Mouse (Mus musculus) limb, embryonic 15.5 days (tissue): Measurements from ENCODE around the gene Bcl7b. TPM values are rescaled to one million over a fixed set of nuclear protein-coding genes. Genes with fewer than 3 reads are reported as not detected.

Experiments
- ATAC-seq: fragments of 200-750 bp; cut with Nextera tagmentation; 2 replicates; pipeline ENCODE4 v1.8.0; 2017; ENCODE audit warnings: low read depth, moderate TSS enrichment; ENCODE audit not compliant: insufficient number of reproducible peaks, low FRiP score, low TSS enrichment
- H3K27ac ChIP-seq: fragments of 300-500 bp; sonication (generic); 2 replicates; pipeline ENCODE4 v1.5.1; 2015; ENCODE audit warnings: moderate library complexity, mild to moderate bottlenecking, inconsistent platforms
- H3K27me3 ChIP-seq: fragments of 300-500 bp; sonication (generic); 2 replicates; pipeline ENCODE4 v1.6.1; 2015; ENCODE audit warnings: inconsistent platforms
- H3K36me3 ChIP-seq: fragments of 300-500 bp; sonication (generic); 2 replicates; pipeline ENCODE4 v1.6.1; 2015; ENCODE audit warnings: inconsistent platforms
- H3K4me1 ChIP-seq: fragments of 300-500 bp; sonication (generic); 2 replicates; pipeline ENCODE4 v1.6.1; 2015; ENCODE audit warnings: inconsistent platforms
- H3K4me2 ChIP-seq: fragments of 300-500 bp; sonication (generic); 2 replicates; pipeline ENCODE4 v1.6.1; 2015; ENCODE audit warnings: mild to moderate bottlenecking, inconsistent platforms
- H3K4me3 ChIP-seq: fragments of 300-500 bp; sonication (generic); 2 replicates; pipeline ENCODE4 v1.5.1; 2015; ENCODE audit warnings: mild to moderate bottlenecking, inconsistent platforms
- H3K9ac ChIP-seq: fragments of 300-500 bp; sonication (generic); 2 replicates; pipeline ENCODE4 v1.6.1; 2015; ENCODE audit warnings: inconsistent platforms
- H3K9me3 ChIP-seq: fragments of 300-500 bp; sonication (generic); 2 replicates; pipeline ENCODE4 v1.6.1; 2016; ENCODE audit warnings: inconsistent platforms
- WGBS: fragments of 180-500 bp; shearing (Covaris S2); methylation state at CpG from one replicate; pipeline ENCODE4 v1.1.7; 2015; 5-methylcytosine and 5-hydroxymethylcytosine counted together
- polyA plus RNA-seq: library from polyadenylated mRNA; unstranded; fragments of >200 nt; fragmentation: Nextera tagmentation; extraction: Ambion mirVana; gene quantifications from 2 replicates; pipeline ENCODE4 v1.2.1, GENCODE M21; 2015

Gene Bcl7b
- polyA plus RNA-seq, 1 experiment from 2014 or later, result 47.6 TPM

- Histone ChIP-seq H3K27ac (no peak overlapping the region), H3K4me2 (no peak overlapping the region), H3K4me1 (peaks cover 11% of the 10 kb centered on the region), H3K27me3 (no peaks in the 10 kb centered on the region), H3K4me3 (no peak overlapping the region), H3K36me3 (peaks cover 69% of the 10 kb centered on the region), H3K9me3 (no peaks in the 10 kb centered on the region), H3K9ac (no peak overlapping the region)
- ATAC-seq, result no peak
- 93% methylated on average over 5 of the region's 5 CpGs for WGBS
Measured at GRCm38 (mm10) chr5:135172986-135173385, 4.9 kb downstream of the Bcl7b start.

GRCm38 (mm10) chr5:135175086-135175485, 7.0 kb downstream of the Bcl7b start:
- no peak overlapping the region for H3K4me2 ChIP-seq
- H3K27me3 ChIP-seq, result no peaks in the 10 kb centered on the region
- H3K9me3 ChIP-seq, result no peaks in the 10 kb centered on the region
- no peak overlapping the region for H3K9ac ChIP-seq
- ATAC-seq, result no peak
- H3K27ac ChIP-seq, result no peak overlapping the region
- H3K36me3 ChIP-seq, result peaks cover 88% of the 10 kb centered on the region
- no peak overlapping the region for H3K4me3 ChIP-seq
- no peaks in the 10 kb centered on the region for H3K4me1 ChIP-seq

GRCm38 (mm10) chr5:135178523-135178922, 10.4 kb downstream of the Bcl7b start:
- no peak overlapping the region for H3K4me2 ChIP-seq
- no peaks in the 10 kb centered on the region for H3K27me3 ChIP-seq
- no peaks in the 10 kb centered on the region for H3K4me1 ChIP-seq
- no peak overlapping the region for H3K4me3 ChIP-seq
- 81% methylated on average over 3 of the region's 3 CpGs for WGBS
- H3K9me3 ChIP-seq, result no peaks in the 10 kb centered on the region
- H3K9ac ChIP-seq, result no peak overlapping the region
- no peak for ATAC-seq
- H3K36me3 ChIP-seq, result peaks cover 85% of the 10 kb centered on the region
- H3K27ac ChIP-seq, result no peak overlapping the region

- no peaks in the 10 kb centered on the region for H3K27me3 ChIP-seq
- H3K4me3 ChIP-seq, result no peak overlapping the region
- peaks cover 81% of the 10 kb centered on the region for H3K36me3 ChIP-seq
- H3K4me1 ChIP-seq, result no peaks in the 10 kb centered on the region
- no peaks in the 10 kb centered on the region for H3K9me3 ChIP-seq
- H3K9ac ChIP-seq, result no peak overlapping the region
- no peak for ATAC-seq
- 85% methylated on average over 4 of the region's 4 CpGs for WGBS
- H3K4me2 ChIP-seq, result no peak overlapping the region
- no peak overlapping the region for H3K27ac ChIP-seq
Measured at GRCm38 (mm10) chr5:135178996-135179395, 10.9 kb downstream of the Bcl7b start.

GRCm38 (mm10) chr5:135179616-135180015, 11.5 kb downstream of the Bcl7b start:
- H3K9ac ChIP-seq, result no peak overlapping the region

GRCm38 (mm10) chr5:135180796-135181195, 12.7 kb downstream of the Bcl7b start:
- no peak overlapping the region for H3K9ac ChIP-seq
- no peak overlapping the region for H3K4me3 ChIP-seq
- H3K9me3 ChIP-seq, result no peaks in the 10 kb centered on the region
- 94% methylated on average over 14 of the region's 14 CpGs for WGBS
- no peak overlapping the region for H3K4me2 ChIP-seq
- H3K36me3 ChIP-seq, result peaks cover 67% of the 10 kb centered on the region
- no peak overlapping the region for H3K27ac ChIP-seq
- H3K27me3 ChIP-seq, result no peaks in the 10 kb centered on the region
- no peaks in the 10 kb centered on the region for H3K4me1 ChIP-seq
- no peak for ATAC-seq

More at GRCm38 (mm10) chr5:135179616-135180015, 11.5 kb downstream of the Bcl7b start:
- WGBS, result 93% methylated on average over 7 of the region's 7 CpGs
- H3K36me3 ChIP-seq, result peaks cover 77% of the 10 kb centered on the region
- no peak overlapping the region for H3K27ac ChIP-seq
- H3K4me3 ChIP-seq, result no peak overlapping the region
- H3K9me3 ChIP-seq, result no peaks in the 10 kb centered on the region
- no peaks in the 10 kb centered on the region for H3K27me3 ChIP-seq
- ATAC-seq, result no peak
- H3K4me1 ChIP-seq, result no peaks in the 10 kb centered on the region
- no peak overlapping the region for H3K4me2 ChIP-seq

GRCm38 (mm10) chr5:135181776-135182175, 13.7 kb downstream of the Bcl7b start:
- ATAC-seq, result no peak

GRCm38 (mm10) chr5:135183131-135183861, 15.2 kb downstream of the Bcl7b start:
- WGBS, result 66% methylated on average over 8 of the region's 8 CpGs
- H3K9me3 ChIP-seq, result no peaks in the 10 kb centered on the region
- peaks cover 45% of the 10 kb centered on the region for H3K36me3 ChIP-seq
- no peak overlapping the region for H3K4me3 ChIP-seq
- H3K9ac ChIP-seq, result no peak overlapping the region
- no peak overlapping the region for H3K27ac ChIP-seq
- no peak for ATAC-seq
- H3K4me1 ChIP-seq, result no peaks in the 10 kb centered on the region
- H3K27me3 ChIP-seq, result no peaks in the 10 kb centered on the region
- no peak overlapping the region for H3K4me2 ChIP-seq

More at GRCm38 (mm10) chr5:135181776-135182175, 13.7 kb downstream of the Bcl7b start:
- no peak overlapping the region for H3K9ac ChIP-seq
- no peak overlapping the region for H3K27ac ChIP-seq
- H3K27me3 ChIP-seq, result no peaks in the 10 kb centered on the region
- no peaks in the 10 kb centered on the region for H3K9me3 ChIP-seq
- H3K4me2 ChIP-seq, result no peak overlapping the region
- peaks cover 60% of the 10 kb centered on the region for H3K36me3 ChIP-seq
- H3K4me1 ChIP-seq, result no peaks in the 10 kb centered on the region
- WGBS, result 83% methylated on average over 6 of the region's 6 CpGs
- H3K4me3 ChIP-seq, result no peak overlapping the region

- ATAC-seq, result no peak
- H3K4me2 ChIP-seq, result no peak overlapping the region
- WGBS, result 92% methylated on average over 3 of the region's 3 CpGs
- no peak overlapping the region for H3K9ac ChIP-seq
- H3K27ac ChIP-seq, result no peak overlapping the region
- H3K27me3 ChIP-seq, result no peaks in the 10 kb centered on the region
- H3K9me3 ChIP-seq, result no peaks in the 10 kb centered on the region
- peaks cover 14% of the 10 kb centered on the region for H3K4me1 ChIP-seq
- no peak overlapping the region for H3K4me3 ChIP-seq
- H3K36me3 ChIP-seq, result peaks cover 29% of the 10 kb centered on the region
Measured at GRCm38 (mm10) chr5:135185016-135185415, 16.9 kb downstream of the Bcl7b start.

- Histone ChIP-seq H3K27me3 (no peaks in the 10 kb centered on the region), H3K9ac (no peak overlapping the region), H3K36me3 (peaks cover 23% of the 10 kb centered on the region), H3K27ac (no peak overlapping the region), H3K4me2 (no peak overlapping the region), H3K4me1 (peaks cover 14% of the 10 kb centered on the region), H3K9me3 (no peaks in the 10 kb centered on the region), H3K4me3 (no peak overlapping the region)
- ATAC-seq, result no peak
- WGBS, result 41% methylated on average over 3 of the region's 3 CpGs
Measured at GRCm38 (mm10) chr5:135185596-135185995, 17.5 kb downstream of the Bcl7b start.

- H3K9me3 ChIP-seq, result no peaks in the 10 kb centered on the region
- H3K4me2 ChIP-seq, result peak overlapping the region; percentile 56
- H3K27me3 ChIP-seq, result no peaks in the 10 kb centered on the region
- H3K4me1 ChIP-seq, result peaks cover 14% of the 10 kb centered on the region
- H3K36me3 ChIP-seq, result peaks cover 17% of the 10 kb centered on the region
- peak overlapping the region; percentile 31 for H3K9ac ChIP-seq
- WGBS, result 17% methylated on average over 10 of the region's 10 CpGs
- H3K27ac ChIP-seq, result peak overlapping the region; percentile 96
- ATAC-seq, result no peak
- H3K4me3 ChIP-seq, result peak overlapping the region; percentile 98
Measured at GRCm38 (mm10) chr5:135186231-135186620, 18.1 kb downstream of the Bcl7b start.

GRCm38 (mm10) chr5:135186621-135187348, 18.7 kb downstream of the Bcl7b start, which contains the start of gene Baz1b:
Gene Baz1b (plus strand): TSS chr5:135187264.
- H3K36me3 ChIP-seq, result peaks cover 11% of the 10 kb centered on the region
- peak within 1 kb of the TSS; percentile 96 for H3K27ac ChIP-seq
- H3K9ac ChIP-seq, result peak within 1 kb of the TSS; percentile 96
- peaks cover 14% of the 10 kb centered on the region for H3K4me1 ChIP-seq
- ATAC-seq, result peak; percentile 98
- peak within 1 kb of the TSS; percentile 56 for H3K4me2 ChIP-seq
- no peaks in the 10 kb centered on the region for H3K9me3 ChIP-seq
- under 1% methylated on average over 55 of the region's 57 CpGs for WGBS
- no peaks in the 10 kb centered on the region for H3K27me3 ChIP-seq
- peak within 1 kb of the TSS; percentile 98 for H3K4me3 ChIP-seq
